Mouse (Mus musculus): Measurements from ENCODE around the gene Vmn1r1. TPM values are rescaled to one million over a fixed set of nuclear protein-coding genes. Genes with fewer than 3 reads are reported as not detected.

Gene Vmn1r1
- polyA plus RNA-seq, 1 experiment: not detected

DNA sequence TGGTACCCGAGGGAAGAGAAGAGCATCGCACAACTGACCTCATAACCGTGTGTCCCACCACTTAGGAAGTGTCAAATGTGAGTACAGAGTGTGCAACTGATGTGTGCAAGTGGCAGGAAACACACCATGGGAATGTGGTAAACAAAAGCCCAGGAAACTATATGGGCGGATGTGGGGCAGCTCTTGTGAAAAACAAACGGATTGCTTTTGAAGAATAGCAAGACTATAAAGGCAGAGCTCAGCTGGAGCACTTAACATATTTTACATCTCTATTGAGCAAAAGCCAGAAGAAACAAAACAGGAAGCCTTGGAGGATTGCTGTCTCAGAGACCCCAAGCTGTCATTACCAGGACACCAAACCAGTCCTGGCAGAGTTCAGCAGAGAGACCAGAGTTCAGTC, 1.3 kb downstream of the Vmn1r1 start:
- TF ChIP-seq CTCF (IDR thresholded peaks at IDR 0.05; ENCODE audit: insufficient read depth, low read length) (no peak), POLR2A (IDR thresholded peaks at IDR 0.05; ENCODE audit: borderline replicate concordance, extremely low read depth, low read depth, low read length) (no peak)
- no peak overlapping the region for H3K4me3 ChIP-seq (replicated peaks; ENCODE audit: extremely low read depth, low read depth, low read length)
- DNase-seq: no peak
- H3K4me1 ChIP-seq (ENCODE audit: control insufficient read depth, insufficient read depth, low read length): peaks cover 4% of the 10 kb centered on the region
- WGBS: 21% methylated on average over 5 of the region's 5 CpGs

DNA sequence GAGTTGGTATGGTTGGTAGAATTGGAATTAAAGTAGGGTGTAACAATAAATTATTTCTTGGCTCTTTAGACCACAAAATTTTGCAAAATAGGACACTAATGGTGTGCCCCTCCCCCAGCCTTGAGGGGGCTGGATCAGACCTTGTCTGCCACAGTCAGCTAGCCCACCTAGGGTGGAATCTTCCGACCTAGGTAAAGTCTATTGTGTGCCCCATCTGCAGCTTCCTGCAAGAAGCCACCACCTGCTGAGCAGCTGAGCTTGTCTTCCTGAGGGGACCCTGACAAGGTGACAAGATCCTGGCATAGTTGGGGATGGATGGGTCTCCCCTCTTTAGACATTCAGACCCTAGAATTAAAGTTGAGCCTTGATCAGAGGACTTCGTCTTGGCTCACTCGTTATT, 4.7 kb downstream of the Vmn1r1 start:
- TF ChIP-seq CTCF (IDR thresholded peaks at IDR 0.05; ENCODE audit: insufficient read depth, low read length) (no peak), POLR2A (IDR thresholded peaks at IDR 0.05; ENCODE audit: borderline replicate concordance, extremely low read depth, low read depth, low read length) (no peak)
- Histone ChIP-seq H3K4me1 (ENCODE audit: control insufficient read depth, insufficient read depth, low read length) (peaks cover 4% of the 10 kb centered on the region), H3K4me3 (replicated peaks; ENCODE audit: extremely low read depth, low read depth, low read length) (no peak overlapping the region)
- 86% methylated on average over 3 of the region's 3 CpGs for WGBS
- no peak for DNase-seq

DNA sequence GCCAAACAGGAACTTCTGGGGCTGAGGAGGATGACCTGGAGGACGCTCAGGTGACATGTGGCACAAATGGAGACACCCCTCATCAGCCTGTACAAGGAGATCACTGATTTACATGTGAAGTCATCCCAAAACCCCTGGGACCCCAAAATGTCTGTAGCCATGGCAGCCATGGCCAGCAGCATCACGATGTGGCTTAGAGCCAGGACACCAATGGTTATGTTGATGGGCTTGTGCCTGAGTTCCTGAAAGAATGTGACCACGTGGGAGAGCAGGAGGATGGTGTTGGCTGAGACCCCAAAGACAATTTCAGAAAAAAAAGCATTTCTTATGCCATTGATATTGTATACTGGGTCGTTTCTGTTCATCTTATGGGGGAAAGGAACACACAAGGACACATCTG, 6.6 kb downstream of the Vmn1r1 start:
- WGBS: 68% methylated on average over 4 of the region's 4 CpGs
- no peak for DNase-seq
- Histone ChIP-seq H3K4me3 (replicated peaks; ENCODE audit: extremely low read depth, low read depth, low read length) (no peak overlapping the region), H3K4me1 (ENCODE audit: control insufficient read depth, insufficient read depth, low read length) (peaks cover 2% of the 10 kb centered on the region)
- TF ChIP-seq CTCF (IDR thresholded peaks at IDR 0.05; ENCODE audit: insufficient read depth, low read length) (no peak), POLR2A (IDR thresholded peaks at IDR 0.05; ENCODE audit: borderline replicate concordance, extremely low read depth, low read depth, low read length) (no peak)

DNA sequence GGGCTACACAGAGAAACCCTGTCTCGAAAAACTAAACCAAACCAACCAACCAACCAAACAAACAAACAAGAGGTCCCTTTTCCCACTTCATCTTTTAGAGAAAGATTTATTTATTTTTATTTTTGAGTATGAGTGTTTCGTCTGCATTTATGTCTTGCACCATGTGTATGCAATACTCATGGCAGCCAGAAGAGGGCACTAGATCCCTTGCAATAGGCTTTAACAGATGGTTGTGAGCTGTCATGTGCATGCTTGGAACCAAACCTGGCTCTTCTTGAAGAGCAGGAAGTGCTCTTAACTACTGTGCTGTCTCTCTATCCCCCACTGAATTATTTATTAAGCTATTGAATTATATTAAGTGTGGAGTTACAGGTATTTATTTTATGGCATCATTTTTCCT, 14.3 kb downstream of the Vmn1r1 start:
- 90% methylated on average over 2 of the region's 2 CpGs for WGBS
- H3K4me3 ChIP-seq (replicated peaks; ENCODE audit: extremely low read depth, low read depth, low read length): no peak overlapping the region
- no peaks in the 10 kb centered on the region for H3K4me1 ChIP-seq (ENCODE audit: control insufficient read depth, insufficient read depth, low read length)
- TF ChIP-seq CTCF (IDR thresholded peaks at IDR 0.05; ENCODE audit: insufficient read depth, low read length): peak; percentile 40
- TF ChIP-seq POLR2A (IDR thresholded peaks at IDR 0.05; ENCODE audit: borderline replicate concordance, extremely low read depth, low read depth, low read length): no peak
- DNase-seq: no peak

DNA sequence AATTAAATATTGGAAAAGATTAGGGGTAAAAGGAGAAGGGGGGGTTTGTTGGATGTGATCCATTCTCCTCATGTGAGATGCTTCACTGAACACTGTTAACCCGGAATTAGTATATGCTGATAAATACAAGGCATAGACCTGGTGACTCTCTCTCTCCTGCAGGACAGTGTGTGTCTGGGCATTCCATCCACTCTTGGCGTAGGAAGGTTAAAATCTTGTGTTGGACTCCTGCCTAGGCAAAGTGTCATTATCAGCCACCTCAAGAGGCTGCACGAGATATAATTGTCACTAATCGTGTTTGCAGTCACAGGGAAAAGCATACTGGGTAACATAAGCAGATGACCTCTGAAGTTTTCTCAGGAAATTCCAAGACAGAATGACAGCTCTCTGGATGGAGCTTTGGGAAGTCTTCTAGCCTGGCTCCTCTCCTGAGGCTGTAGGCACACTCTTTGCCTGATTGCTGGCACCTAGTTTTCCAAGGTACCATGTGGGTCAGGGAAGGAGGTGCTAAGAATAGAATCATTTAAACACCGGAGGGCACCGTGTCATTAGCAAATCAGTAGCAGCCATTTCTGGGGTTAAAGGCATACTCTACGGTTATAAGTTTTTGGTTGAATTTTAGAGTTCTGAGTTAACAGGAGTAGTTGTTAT, 15.3 kb downstream of the Vmn1r1 start:
- WGBS: 45% methylated on average over 7 of the region's 7 CpGs
- DNase-seq: no peak
- Histone ChIP-seq H3K4me3 (replicated peaks; ENCODE audit: extremely low read depth, low read depth, low read length) (no peak overlapping the region), H3K4me1 (ENCODE audit: control insufficient read depth, insufficient read depth, low read length) (no peaks in the 10 kb centered on the region)
- TF ChIP-seq CTCF (IDR thresholded peaks at IDR 0.05; ENCODE audit: insufficient read depth, low read length) (no peak), POLR2A (IDR thresholded peaks at IDR 0.05; ENCODE audit: borderline replicate concordance, extremely low read depth, low read depth, low read length) (no peak)

DNA sequence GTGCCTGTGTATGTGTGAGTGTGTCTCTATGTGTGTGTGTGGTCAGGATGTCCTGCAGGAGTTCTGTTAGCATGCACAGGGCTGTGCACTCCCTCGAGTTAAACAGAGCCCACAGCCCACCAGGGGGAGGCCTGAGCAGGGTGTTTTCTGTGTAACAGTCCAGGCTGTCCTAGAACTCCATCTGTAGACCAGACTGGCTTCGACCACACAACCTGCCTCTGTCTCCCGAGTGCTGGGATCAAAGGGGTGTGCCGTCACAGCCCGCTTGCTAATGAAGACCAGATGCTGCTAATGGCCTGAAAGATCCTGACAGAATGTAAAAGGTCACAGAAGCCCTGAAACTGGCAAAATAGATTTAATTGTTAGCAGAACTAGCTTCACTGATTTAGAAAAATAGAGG, 18.7 kb downstream of the Vmn1r1 start:
- TF ChIP-seq POLR2A (IDR thresholded peaks at IDR 0.05; ENCODE audit: borderline replicate concordance, extremely low read depth, low read depth, low read length): no peak
- no peak for TF ChIP-seq CTCF (IDR thresholded peaks at IDR 0.05; ENCODE audit: insufficient read depth, low read length)
- no peak for DNase-seq
- WGBS: 56% methylated on average over 5 of the region's 5 CpGs
- Histone ChIP-seq H3K4me3 (replicated peaks; ENCODE audit: extremely low read depth, low read depth, low read length) (no peak overlapping the region), H3K4me1 (ENCODE audit: control insufficient read depth, insufficient read depth, low read length) (no peaks in the 10 kb centered on the region)

DNA sequence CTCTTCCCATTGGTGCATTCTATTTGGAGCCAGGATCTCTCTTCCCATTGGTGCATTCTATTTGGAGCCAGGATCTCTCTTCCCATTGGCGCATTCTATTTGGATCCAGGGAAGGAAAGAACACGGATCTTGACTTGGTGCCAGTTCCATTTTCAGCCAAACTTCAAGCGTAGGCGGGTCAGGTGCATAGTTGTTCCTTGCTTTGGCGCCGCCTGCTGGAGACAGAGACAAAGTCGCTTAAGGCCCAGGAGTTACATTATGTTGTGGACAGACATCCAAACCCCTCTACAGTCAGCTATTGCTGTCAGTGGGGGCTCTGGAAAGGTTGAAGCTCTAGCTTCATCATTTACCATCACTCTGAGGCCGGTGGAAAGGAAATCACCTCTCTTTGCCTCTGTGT, 21.0 kb downstream of the Vmn1r1 start:
- 66% methylated on average over 8 of the region's 8 CpGs for WGBS
- no peak overlapping the region for H3K4me3 ChIP-seq (replicated peaks; ENCODE audit: extremely low read depth, low read depth, low read length)
- no peaks in the 10 kb centered on the region for H3K4me1 ChIP-seq (ENCODE audit: control insufficient read depth, insufficient read depth, low read length)
- DNase-seq: no peak
- TF ChIP-seq CTCF (IDR thresholded peaks at IDR 0.05; ENCODE audit: insufficient read depth, low read length): peak; percentile 39; the same call in 1 of the 2 replicates
- no peak for TF ChIP-seq POLR2A (IDR thresholded peaks at IDR 0.05; ENCODE audit: borderline replicate concordance, extremely low read depth, low read depth, low read length)

DNA sequence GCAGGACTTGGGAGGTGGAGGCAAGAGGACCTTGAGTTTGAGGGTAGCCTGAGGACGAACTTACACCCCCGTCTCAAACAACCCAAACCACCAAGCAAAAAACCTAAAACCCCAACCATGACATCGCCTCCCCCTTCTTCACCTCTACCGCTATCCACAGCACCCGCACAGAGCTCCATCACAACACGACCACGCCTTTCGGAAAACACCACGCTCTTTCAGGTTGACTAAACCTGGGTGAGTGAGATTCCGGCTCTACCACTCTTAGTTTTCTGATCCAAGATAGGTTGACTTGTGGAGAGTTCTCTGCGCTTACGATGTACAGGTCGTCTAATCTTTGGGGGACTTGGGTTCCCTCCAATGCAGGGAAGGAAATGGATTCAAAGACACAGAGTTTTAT, 21.6 kb downstream of the Vmn1r1 start:
- 94% methylated on average over 13 of the region's 13 CpGs for WGBS
- no peak for DNase-seq
- Histone ChIP-seq H3K4me1 (ENCODE audit: control insufficient read depth, insufficient read depth, low read length) (no peaks in the 10 kb centered on the region), H3K4me3 (replicated peaks; ENCODE audit: extremely low read depth, low read depth, low read length) (no peak overlapping the region)
- no peak for TF ChIP-seq CTCF (IDR thresholded peaks at IDR 0.05; ENCODE audit: insufficient read depth, low read length)
- TF ChIP-seq POLR2A (IDR thresholded peaks at IDR 0.05; ENCODE audit: borderline replicate concordance, extremely low read depth, low read depth, low read length): no peak

DNA sequence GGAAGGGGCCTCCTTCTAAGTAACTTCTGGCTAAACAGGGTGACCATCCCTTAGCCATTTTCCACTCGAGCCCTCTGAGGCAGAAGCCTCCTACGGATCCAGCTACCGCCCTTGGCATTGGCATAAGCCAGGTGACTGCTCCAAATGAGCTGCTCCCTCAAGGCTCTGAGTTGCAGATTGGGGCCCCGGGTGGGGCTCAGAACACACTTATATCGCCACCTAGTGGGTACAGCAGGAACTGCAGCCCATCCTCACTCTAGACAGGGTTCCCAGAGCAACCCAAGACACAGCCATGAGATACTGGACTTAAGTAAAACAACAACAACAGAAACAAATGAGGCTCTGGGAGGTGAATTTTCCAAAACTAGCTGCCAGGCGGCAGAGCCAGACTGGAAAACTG, 23.9 kb downstream of the Vmn1r1 start:
- DNase-seq: peak; percentile 83
- TF ChIP-seq POLR2A (IDR thresholded peaks at IDR 0.05; ENCODE audit: borderline replicate concordance, extremely low read depth, low read depth, low read length) (no peak), CTCF (IDR thresholded peaks at IDR 0.05; ENCODE audit: insufficient read depth, low read length) (peak; percentile 82)
- Histone ChIP-seq H3K4me3 (replicated peaks; ENCODE audit: extremely low read depth, low read depth, low read length) (no peak overlapping the region), H3K4me1 (ENCODE audit: control insufficient read depth, insufficient read depth, low read length) (no peaks in the 10 kb centered on the region)
- 2% methylated on average over 6 of the region's 6 CpGs for WGBS

DNA sequence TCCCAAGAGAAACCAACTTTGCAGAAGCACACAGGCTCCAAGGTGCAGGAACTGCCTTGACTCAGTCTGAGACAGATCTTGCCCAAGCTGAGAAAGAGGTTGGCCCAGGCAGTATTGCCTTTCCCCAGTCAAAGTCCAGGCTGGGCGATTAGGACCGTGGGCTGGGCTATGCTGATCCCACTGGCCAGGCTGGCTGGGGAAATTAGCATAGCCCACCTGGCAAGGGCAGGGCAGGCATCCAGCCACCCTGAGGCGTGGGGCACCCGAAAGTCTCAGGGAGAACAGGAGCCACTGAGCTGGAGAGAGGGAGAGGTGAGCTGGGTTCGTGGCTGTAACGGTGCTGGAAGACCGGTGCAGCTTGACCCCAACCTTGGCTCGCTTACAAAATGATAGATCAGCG, 24.3 kb downstream of the Vmn1r1 start:
- TF ChIP-seq CTCF (IDR thresholded peaks at IDR 0.05; ENCODE audit: insufficient read depth, low read length) (no peak), POLR2A (IDR thresholded peaks at IDR 0.05; ENCODE audit: borderline replicate concordance, extremely low read depth, low read depth, low read length) (no peak)
- Histone ChIP-seq H3K4me1 (ENCODE audit: control insufficient read depth, insufficient read depth, low read length) (no peaks in the 10 kb centered on the region), H3K4me3 (replicated peaks; ENCODE audit: extremely low read depth, low read depth, low read length) (no peak overlapping the region)
- no peak for DNase-seq
- WGBS: 37% methylated on average over 9 of the region's 9 CpGs
